Mouse (Mus musculus): ENCODE measurements around the gene Kcnrg. TPM values are rescaled to one million over a fixed set of nuclear protein-coding genes. Genes with fewer than 3 reads are reported as not detected.
A peak's percentile ranks its signal among the peaks of the same experiment; 100 is the strongest.
"Not testable (repeated sequence)": the region's sequence is repeated elsewhere in the genome, so short reads cannot be mapped to it uniquely, and the experiment has no call there.

Kcnrg gene
- polyA plus RNA-seq (2015; fragmentation: Nextera tagmentation; extraction: Ambion mirVana), result 3.1 and 4.0 TPM in 2 replicates

DNA sequence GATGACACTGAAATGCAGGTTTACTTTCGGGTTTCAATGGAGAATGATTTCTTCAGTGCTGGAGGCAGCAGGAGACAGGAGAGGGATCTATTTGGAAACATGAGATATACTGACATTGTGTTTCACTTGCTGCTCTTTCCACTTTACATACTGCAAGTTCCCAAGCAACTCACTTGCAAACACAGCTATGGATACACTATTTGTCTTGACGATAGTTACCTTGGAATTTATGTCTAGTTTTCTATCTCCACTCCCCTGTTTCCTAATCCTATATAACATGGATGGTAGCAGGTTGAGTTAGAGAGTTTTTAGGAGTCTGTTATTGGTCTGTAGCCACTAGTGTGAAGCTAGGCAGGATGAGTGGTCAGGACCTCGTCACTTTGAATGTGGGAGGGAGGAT is at the start of gene Kcnrg:
Gene Kcnrg (plus strand): TSS at position 301 of the 400 bp plus-strand sequence.
- Histone ChIP-seq H3K27ac (replicated peaks) (no peak within 1 kb of the TSS), H3K9me3 (no peaks in the 10 kb centered on the region), H3K4me2 (replicated peaks) (no peak within 1 kb of the TSS), H3K4me3 (no peak within 1 kb of the TSS), H3K27me3 (no peaks in the 10 kb centered on the region), H3K36me3 (peaks cover 46% of the 10 kb centered on the region), H3K4me1 (peaks cover 14% of the 10 kb centered on the region), H3K9ac (replicated peaks) (no peak within 1 kb of the TSS)
- 92% methylated on average over 3 of the region's 3 CpGs for WGBS
- no peak for ATAC-seq (replicated peaks)

DNA sequence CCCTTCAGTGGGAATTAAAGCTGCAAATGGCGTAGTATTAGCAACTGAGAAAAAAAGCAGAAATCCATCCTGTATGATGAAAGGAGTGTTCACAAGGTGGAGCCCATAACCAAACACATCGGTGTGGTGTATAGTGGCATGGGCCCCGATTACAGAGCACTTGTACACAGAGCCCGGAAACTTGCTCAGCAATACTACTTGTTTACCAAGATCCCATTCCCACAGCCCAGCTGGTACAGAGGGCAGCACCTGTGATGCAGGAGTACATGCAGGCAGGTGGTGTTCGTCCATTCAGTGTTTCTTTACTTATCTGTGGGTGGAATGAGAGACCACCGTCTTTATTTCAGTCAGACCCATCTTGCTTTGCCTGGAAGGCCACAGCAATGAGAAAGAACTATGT is 48.4 kb upstream of the Kcnrg start:
- Histone ChIP-seq H3K4me1 (peaks cover 16% of the 10 kb centered on the region; the same call in 1 of the 2 replicates), H3K36me3 (no peaks in the 10 kb centered on the region), H3K27ac (replicated peaks) (no peak overlapping the region), H3K27me3 (no peaks in the 10 kb centered on the region), H3K9me3 (no peaks in the 10 kb centered on the region), H3K4me3 (no peak overlapping the region), H3K9ac (replicated peaks) (no peak overlapping the region), H3K4me2 (replicated peaks) (no peak overlapping the region)
- no peak for ATAC-seq (replicated peaks)
- 93% methylated on average over 6 of the region's 6 CpGs for WGBS

DNA sequence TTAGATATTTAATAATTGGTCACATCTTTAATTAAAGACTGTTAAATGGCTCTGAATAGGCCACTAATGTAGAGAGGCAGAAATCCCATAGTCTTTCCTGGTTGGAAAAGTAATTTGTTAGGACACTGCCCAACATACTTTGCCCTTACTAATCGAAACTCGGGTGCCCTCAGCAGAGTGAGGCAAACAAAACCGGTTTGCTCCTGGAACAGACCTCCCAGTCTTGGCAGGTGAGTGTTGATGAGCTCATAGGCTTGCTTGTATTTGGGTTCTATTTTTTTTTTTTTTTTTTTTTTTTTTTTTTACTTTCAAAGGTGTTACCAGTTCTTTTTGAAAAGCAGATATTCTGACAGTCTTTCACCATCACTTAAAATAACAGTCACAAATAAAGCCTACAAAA is 47.4 kb upstream of the Kcnrg start:
- no peak for ATAC-seq (replicated peaks)
- H3K9ac ChIP-seq (replicated peaks), result no peak overlapping the region
- no peaks in the 10 kb centered on the region for H3K27me3 ChIP-seq
- 77% methylated on average over 3 of the region's 3 CpGs for WGBS
- peaks cover 15% of the 10 kb centered on the region; the same call in 1 of the 2 replicates for H3K4me1 ChIP-seq
- H3K36me3 ChIP-seq, result no peaks in the 10 kb centered on the region
- H3K27ac ChIP-seq (replicated peaks), result no peak overlapping the region
- H3K4me3 ChIP-seq, result no peak overlapping the region
- no peak overlapping the region for H3K4me2 ChIP-seq (replicated peaks)
- no peaks in the 10 kb centered on the region for H3K9me3 ChIP-seq

DNA sequence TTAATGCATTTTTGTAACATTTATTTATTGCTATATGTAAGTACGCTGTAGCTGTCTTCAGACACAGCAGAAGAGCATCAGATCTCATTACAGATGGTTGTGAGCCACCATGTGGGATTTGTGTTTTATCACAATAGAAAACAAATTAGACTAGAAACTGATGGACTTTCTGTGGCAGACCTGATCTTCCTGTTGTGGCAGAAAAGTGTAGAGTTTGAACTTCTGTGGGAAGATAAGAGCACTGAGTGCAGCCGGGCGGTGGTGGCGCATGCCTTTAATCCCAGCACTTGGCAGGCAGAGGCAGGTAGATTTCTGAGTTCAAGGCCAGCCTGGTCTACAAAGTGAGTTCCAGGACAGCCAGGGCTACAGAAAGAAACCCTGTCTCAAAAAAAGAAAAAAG is 41.0 kb upstream of the Kcnrg start:
- H3K27ac ChIP-seq (replicated peaks); H3K4me2 ChIP-seq (replicated peaks); H3K27me3 ChIP-seq; ATAC-seq (replicated peaks); H3K4me3 ChIP-seq; H3K9ac ChIP-seq (replicated peaks); H3K36me3 ChIP-seq; H3K4me1 ChIP-seq; H3K9me3 ChIP-seq: not testable (repeated sequence)
- WGBS, result 98% methylated on average over 4 of the region's 4 CpGs

DNA sequence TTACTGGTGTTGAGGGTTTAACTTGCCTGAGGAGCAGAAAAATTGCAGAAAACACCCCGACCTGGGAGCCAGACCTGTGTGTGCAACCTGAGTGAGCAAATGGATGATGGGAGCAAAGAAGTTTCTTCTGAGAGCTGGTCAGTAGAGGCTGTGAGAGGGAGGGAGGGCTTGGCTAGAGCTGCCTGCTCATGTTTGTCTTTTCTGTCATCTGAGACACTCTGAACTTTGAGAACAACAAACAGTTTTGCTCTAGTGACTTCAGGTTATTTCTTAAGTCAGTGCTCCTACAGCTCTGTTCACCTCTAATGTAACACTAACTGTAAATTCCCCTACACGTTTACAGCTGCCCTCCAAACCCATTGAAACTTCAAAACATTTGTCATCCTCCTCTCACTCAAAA is 37.9 kb upstream of the Kcnrg start:
- no peak overlapping the region for H3K4me3 ChIP-seq
- no peak overlapping the region for H3K9ac ChIP-seq (replicated peaks)
- 69% methylated on average over 2 of the region's 2 CpGs for WGBS
- ATAC-seq (replicated peaks), result no peak
- H3K27me3 ChIP-seq, result no peaks in the 10 kb centered on the region
- H3K4me1 ChIP-seq, result no peaks in the 10 kb centered on the region
- H3K9me3 ChIP-seq, result no peaks in the 10 kb centered on the region
- no peaks in the 10 kb centered on the region for H3K36me3 ChIP-seq
- H3K4me2 ChIP-seq (replicated peaks), result no peak overlapping the region
- no peak overlapping the region for H3K27ac ChIP-seq (replicated peaks)

DNA sequence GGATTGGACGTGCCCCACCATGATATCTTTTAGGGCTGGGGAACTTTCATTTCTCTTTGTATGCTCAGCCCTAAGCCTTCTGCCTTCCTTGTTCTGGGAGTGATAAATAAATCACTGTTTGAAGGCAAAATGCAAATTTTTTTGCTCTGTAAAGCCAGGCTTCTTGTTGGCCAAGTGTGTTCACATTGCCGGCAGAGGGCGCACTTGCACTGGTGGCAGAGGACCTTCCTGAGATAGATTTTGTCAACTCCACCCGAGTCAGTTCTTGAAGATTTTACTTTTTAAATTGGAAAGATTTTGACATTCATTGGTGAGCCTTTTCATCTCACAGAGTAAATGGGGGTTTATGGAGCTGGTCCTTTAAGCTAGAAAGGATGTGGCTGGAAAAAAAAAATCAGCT is 35.9 kb upstream of the Kcnrg start:
- ATAC-seq (replicated peaks), result no peak
- no peaks in the 10 kb centered on the region for H3K27me3 ChIP-seq
- no peaks in the 10 kb centered on the region for H3K4me1 ChIP-seq
- no peaks in the 10 kb centered on the region for H3K9me3 ChIP-seq
- H3K9ac ChIP-seq (replicated peaks), result no peak overlapping the region
- 12% methylated on average over 4 of the region's 4 CpGs for WGBS
- H3K4me3 ChIP-seq, result no peak overlapping the region
- H3K4me2 ChIP-seq (replicated peaks), result no peak overlapping the region
- no peak overlapping the region for H3K27ac ChIP-seq (replicated peaks)
- H3K36me3 ChIP-seq, result no peaks in the 10 kb centered on the region

DNA sequence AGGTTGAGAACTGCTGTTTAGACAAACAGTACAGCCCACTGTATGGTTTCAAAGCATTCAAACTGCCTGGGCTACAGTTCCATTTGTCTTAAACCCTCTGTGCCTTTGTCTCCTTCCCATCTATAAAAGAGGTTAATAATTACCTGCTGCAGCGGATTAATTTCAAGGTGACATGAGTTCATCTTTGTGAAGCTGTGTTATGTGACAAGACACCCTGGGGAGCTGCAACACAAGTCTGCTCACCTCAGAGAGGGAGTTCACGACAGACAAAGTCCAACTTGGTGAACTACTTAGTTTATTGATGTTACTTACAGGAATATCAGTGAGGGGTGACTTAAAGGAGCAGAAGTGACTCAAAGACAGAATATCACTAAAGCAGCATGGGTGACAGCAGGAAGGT is 35.1 kb upstream of the Kcnrg start:
- Histone ChIP-seq H3K27ac (replicated peaks) (no peak overlapping the region), H3K9ac (replicated peaks) (no peak overlapping the region), H3K4me1 (no peaks in the 10 kb centered on the region), H3K4me3 (no peak overlapping the region), H3K4me2 (replicated peaks) (no peak overlapping the region), H3K9me3 (no peaks in the 10 kb centered on the region), H3K27me3 (no peaks in the 10 kb centered on the region), H3K36me3 (no peaks in the 10 kb centered on the region)
- WGBS, result 63% methylated on average over 2 of the region's 2 CpGs
- no peak for ATAC-seq (replicated peaks)

DNA sequence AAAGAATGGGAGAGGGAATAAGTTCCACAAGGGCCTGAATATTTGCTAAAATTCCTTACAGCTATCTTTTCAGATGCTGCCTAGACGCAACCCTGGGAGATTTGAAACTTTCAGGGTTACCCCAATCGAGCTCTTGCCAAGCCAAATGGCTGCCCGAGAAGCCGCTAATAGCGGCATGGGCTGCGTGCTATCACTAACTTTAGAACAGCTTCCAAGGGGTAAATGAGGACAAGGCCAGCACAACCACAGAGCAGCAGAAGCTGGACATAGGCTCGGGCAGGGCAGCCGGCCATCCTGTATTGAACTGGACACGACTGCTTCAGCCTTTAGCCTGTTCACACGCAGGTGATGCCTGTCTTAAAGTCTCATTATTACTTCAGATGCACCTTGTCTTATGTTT is 32.2 kb upstream of the Kcnrg start:
- ATAC-seq (replicated peaks), result no peak
- H3K27ac ChIP-seq (replicated peaks), result no peak overlapping the region
- 87% methylated on average over 10 of the region's 10 CpGs for WGBS
- no peaks in the 10 kb centered on the region; the same call in 1 of the 2 replicates for H3K9me3 ChIP-seq
- H3K9ac ChIP-seq (replicated peaks), result no peak overlapping the region
- no peak overlapping the region for H3K4me2 ChIP-seq (replicated peaks)
- H3K4me1 ChIP-seq, result no peaks in the 10 kb centered on the region
- no peaks in the 10 kb centered on the region for H3K27me3 ChIP-seq
- H3K4me3 ChIP-seq, result no peak overlapping the region
- H3K36me3 ChIP-seq, result no peaks in the 10 kb centered on the region

DNA sequence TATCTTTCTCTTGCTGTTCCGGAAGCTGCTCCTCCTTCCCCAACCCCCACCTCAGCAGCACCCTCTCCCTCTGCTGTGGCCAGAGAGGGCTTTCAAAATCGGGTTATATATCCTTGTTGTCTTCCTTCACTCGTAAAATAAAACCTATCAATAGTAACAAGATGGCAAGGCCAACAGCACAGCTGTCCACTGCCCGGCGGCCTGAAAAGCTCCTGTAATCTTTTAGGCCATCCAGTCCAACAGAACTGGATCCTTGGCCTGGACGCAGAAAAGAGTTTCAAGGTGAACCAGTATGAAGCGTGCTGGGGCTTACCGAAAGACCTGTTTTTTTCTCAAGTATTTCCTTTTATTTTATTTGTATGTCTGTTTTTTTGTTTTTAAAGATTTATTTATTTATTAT is 31.3 kb upstream of the Kcnrg start:
- ATAC-seq (replicated peaks), result no peak
- H3K4me1 ChIP-seq, result no peaks in the 10 kb centered on the region
- no peak overlapping the region for H3K4me3 ChIP-seq
- H3K27ac ChIP-seq (replicated peaks), result no peak overlapping the region
- H3K36me3 ChIP-seq, result no peaks in the 10 kb centered on the region
- H3K4me2 ChIP-seq (replicated peaks), result no peak overlapping the region
- H3K27me3 ChIP-seq, result no peaks in the 10 kb centered on the region
- no peak overlapping the region for H3K9ac ChIP-seq (replicated peaks)
- no peaks in the 10 kb centered on the region; the same call in 1 of the 2 replicates for H3K9me3 ChIP-seq
- WGBS, result 90% methylated on average over 8 of the region's 8 CpGs

DNA sequence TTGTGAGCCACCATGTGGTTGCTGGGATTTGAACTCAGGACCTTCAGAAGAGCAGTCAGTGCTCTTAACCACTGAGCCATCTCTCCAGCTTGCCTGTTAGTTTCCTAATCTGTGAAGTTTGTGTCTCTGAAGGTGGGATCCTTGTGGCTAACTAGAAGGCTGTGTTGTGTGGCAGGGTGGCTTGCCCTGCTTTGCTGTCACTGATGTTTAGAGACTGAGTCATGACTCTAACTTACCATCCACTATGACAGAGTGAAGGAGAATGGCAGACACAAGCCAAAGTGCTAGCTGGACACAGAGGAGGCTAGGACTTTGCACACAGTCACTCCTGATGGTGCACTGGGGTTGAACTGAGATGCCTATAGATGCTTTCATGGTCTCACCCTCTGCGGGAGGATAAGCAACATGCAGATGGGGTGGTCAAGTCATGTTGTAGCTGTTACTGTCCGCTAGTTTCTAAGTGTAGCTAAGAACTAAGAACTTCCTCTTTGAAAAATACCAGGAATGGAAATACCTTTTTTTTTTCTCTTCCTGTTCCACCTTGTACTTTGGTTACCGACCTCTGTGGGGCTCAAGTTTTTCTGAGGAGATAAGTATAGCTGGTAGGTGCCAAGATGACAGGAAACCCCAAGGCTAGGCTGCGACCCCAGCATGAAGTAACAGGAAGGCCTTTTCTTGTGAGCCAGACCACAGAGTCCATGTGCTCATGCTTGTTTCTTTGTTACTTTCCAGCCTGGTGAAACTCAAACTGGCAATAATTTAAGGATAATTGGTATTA is 17.8 kb upstream of the Kcnrg start:
- 88% methylated on average over 4 of the region's 4 CpGs for WGBS
- Histone ChIP-seq H3K36me3 (no peaks in the 10 kb centered on the region), H3K4me3 (no peak overlapping the region), H3K9me3 (no peaks in the 10 kb centered on the region), H3K9ac (replicated peaks) (no peak overlapping the region), H3K27ac (replicated peaks) (no peak overlapping the region), H3K27me3 (no peaks in the 10 kb centered on the region), H3K4me2 (replicated peaks) (no peak overlapping the region), H3K4me1 (no peaks in the 10 kb centered on the region)
- no peak for ATAC-seq (replicated peaks)

DNA sequence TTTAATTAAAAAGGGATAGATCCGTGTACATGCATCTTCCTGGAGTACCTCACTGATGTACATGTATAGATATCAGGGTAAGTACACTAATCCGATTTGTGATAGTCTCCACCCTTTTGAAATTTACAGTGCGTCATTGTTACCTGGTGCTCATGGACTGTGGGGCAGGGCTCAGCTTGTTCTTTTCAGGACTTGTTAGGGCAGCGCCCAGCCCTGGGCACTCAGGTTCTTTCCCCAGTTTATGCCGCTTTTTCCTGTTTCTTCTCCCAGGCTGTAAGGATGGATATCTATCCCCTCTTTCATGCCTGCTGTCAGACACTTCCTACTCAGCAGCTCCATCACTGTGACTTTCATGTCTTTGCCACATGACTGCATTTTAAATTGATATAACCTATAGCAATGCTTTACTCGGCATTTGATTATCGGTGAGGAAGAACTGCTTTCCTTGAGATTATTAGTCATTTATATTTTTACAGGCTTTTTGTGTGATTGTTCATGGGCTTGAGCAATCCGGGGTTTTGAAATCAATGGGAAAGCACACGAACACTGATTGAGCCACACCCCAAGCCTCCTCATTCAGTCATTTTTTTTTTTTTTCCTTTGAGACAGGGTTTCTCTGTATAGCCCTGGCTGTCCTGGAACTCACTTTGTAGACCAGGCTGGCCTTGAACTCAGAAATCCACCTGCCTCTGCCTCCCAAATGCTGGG is 10.4 kb upstream of the Kcnrg start:
- no peaks in the 10 kb centered on the region for H3K9me3 ChIP-seq
- H3K4me1 ChIP-seq, result peaks cover 19% of the 10 kb centered on the region
- 89% methylated on average over 9 of the region's 9 CpGs for WGBS
- no peaks in the 10 kb centered on the region for H3K36me3 ChIP-seq
- no peaks in the 10 kb centered on the region for H3K27me3 ChIP-seq
- H3K9ac ChIP-seq (replicated peaks), result no peak overlapping the region
- no peak for ATAC-seq (replicated peaks)
- H3K4me3 ChIP-seq, result no peak overlapping the region
- H3K27ac ChIP-seq (replicated peaks), result no peak overlapping the region
- H3K4me2 ChIP-seq (replicated peaks), result no peak overlapping the region

DNA sequence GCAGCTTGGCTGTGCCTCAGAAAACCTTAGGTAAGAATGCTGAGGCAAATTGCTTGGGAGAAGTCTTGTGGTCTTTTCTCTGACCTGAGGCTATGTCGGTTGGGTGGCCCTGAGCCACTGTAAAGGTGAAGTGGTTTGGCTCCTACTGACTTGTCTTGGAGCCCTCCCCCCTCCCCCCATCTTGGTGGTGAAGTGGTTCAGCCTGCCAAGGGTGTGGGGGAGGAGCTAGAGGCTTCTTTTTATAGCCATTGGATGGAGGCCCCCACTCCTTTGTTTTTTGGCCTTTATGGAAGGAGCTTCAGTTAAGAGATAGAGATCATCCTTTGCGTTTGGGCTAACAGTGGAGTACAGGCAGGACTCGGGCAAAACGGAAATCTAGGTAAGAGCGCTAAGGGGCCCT is 9.3 kb upstream of the Kcnrg start, which contains the start of gene Trim13:
Gene Trim13 (plus strand): TSS at position 280 of the 400 bp plus-strand sequence.
- no peaks in the 10 kb centered on the region for H3K36me3 ChIP-seq
- WGBS, result 58% methylated on average over 5 of the region's 5 CpGs
- H3K4me3 ChIP-seq, result peak within 1 kb of the TSS; percentile 82
- 0 out of 2 replicates have a peak within 1 kb of the TSS, but pooled peaks have one; percentile 92 for H3K9ac ChIP-seq (replicated peaks)
- H3K4me1 ChIP-seq, result peaks cover 24% of the 10 kb centered on the region
- peak within 1 kb of the TSS; percentile 74 for H3K4me2 ChIP-seq (replicated peaks)
- no peaks in the 10 kb centered on the region for H3K9me3 ChIP-seq
- no peak for ATAC-seq (replicated peaks)
- H3K27ac ChIP-seq (replicated peaks), result no peak within 1 kb of the TSS
- H3K27me3 ChIP-seq, result no peaks in the 10 kb centered on the region

All from forebrain, embryonic 15.5 days (tissue).